Mouse (Mus musculus) G1E (cell line): Measurements from ENCODE around the gene Lat.
"Not testable (repeated sequence)": the region's sequence is repeated elsewhere in the genome, so short reads cannot be mapped to it uniquely, and the experiment has no call there.

Experiments used
- CTCF ChIP-seq: IDR thresholded peaks from 2 replicates; pipeline ENCODE4 v1.5.1; 2012; ENCODE audit warnings: low read depth, low read length, inconsistent platforms, mixed read lengths
- GATA1 ChIP-seq: IDR thresholded peaks from 2 replicates; pipeline ENCODE4 v1.6.1; 2012; ENCODE audit warnings: borderline replicate concordance, low read length, inconsistent platforms, mixed read lengths
- POLR2AphosphoS5 ChIP-seq: IDR thresholded peaks from 2 replicates; pipeline ENCODE4 v1.6.1; 2012; ENCODE audit warnings: low read depth, low read length, inconsistent platforms; ENCODE audit not compliant: insufficient replicate concordance

- not testable (repeated sequence) for TF ChIP-seq CTCF, POLR2AphosphoS5, GATA1
Measured at GRCm38 (mm10) chr7:126402518-126402917, 33.1 kb upstream of the Lat start.
